Mouse (Mus musculus): ENCODE measurements at regions not wholly inside any gene's neighbourhood (a gene's known extent, or its start where the extent isn't known, plus 50 kb on each side); places are given as distances from the start of the nearest gene placed in this dataset.

- ATAC-seq (ENCODE audit: low FRiP score, low TSS enrichment): no peak
- 66% methylated on average over 5 of the region's 5 CpGs for WGBS
Measured at GRCm38 (mm10) chr1:169354021-169354420, 177.2 kb downstream of the Nuf2 start.

GRCm38 (mm10) chr1:169347692-169348091 is 183.6 kb downstream of the Nuf2 start:
- H3K27me3 ChIP-seq (ENCODE audit: control insufficient read depth, insufficient read depth, low read length): no peaks in the 10 kb centered on the region
- H3K27ac ChIP-seq (ENCODE audit: low read depth, low read length): peak overlapping the region; percentile 31; the same call in 1 of the 2 replicates
- peak; percentile 52; the same call in 1 of the 2 replicates for ATAC-seq (ENCODE audit: low FRiP score, low TSS enrichment)
- H3K4me2 ChIP-seq (replicated peaks; ENCODE audit: low read depth, low read length): no peak overlapping the region
- no peaks in the 10 kb centered on the region for H3K36me3 ChIP-seq (ENCODE audit: control insufficient read depth, insufficient read depth, low read length)
- peaks cover 5% of the 10 kb centered on the region; the same call in 1 of the 2 replicates for H3K4me1 ChIP-seq (ENCODE audit: control insufficient read depth, insufficient read depth, low read length)
- H3K9me3 ChIP-seq (ENCODE audit: control insufficient read depth, low read length): no peaks in the 10 kb centered on the region
- H3K9ac ChIP-seq (ENCODE audit: low read depth, low read length): no peak overlapping the region
- 37% methylated on average over 2 of the region's 2 CpGs for WGBS
- no peak overlapping the region for H3K4me3 ChIP-seq (ENCODE audit: low read length)

More at GRCm38 (mm10) chr1:169354021-169354420, 177.2 kb downstream of the Nuf2 start:
- Histone ChIP-seq H3K4me3 (ENCODE audit: low read length) (no peak overlapping the region), H3K4me2 (replicated peaks; ENCODE audit: low read depth, low read length) (no peak overlapping the region), H3K36me3 (ENCODE audit: control insufficient read depth, insufficient read depth, low read length) (no peaks in the 10 kb centered on the region), H3K4me1 (ENCODE audit: control insufficient read depth, insufficient read depth, low read length) (no peaks in the 10 kb centered on the region), H3K9ac (ENCODE audit: low read depth, low read length) (no peak overlapping the region), H3K27ac (ENCODE audit: low read depth, low read length) (no peak overlapping the region), H3K27me3 (ENCODE audit: control insufficient read depth, insufficient read depth, low read length) (no peaks in the 10 kb centered on the region), H3K9me3 (ENCODE audit: control insufficient read depth, low read length) (no peaks in the 10 kb centered on the region)

- H3K36me3 ChIP-seq (ENCODE audit: control insufficient read depth, insufficient read depth, low read length): no peaks in the 10 kb centered on the region
- 88% methylated on average over 1 of the region's 1 CpGs for WGBS
- ATAC-seq (ENCODE audit: low FRiP score, low TSS enrichment): no peak
- H3K27ac ChIP-seq (ENCODE audit: low read depth, low read length): peak overlapping the region; percentile 31; the same call in 1 of the 2 replicates
- peaks cover 5% of the 10 kb centered on the region; the same call in 1 of the 2 replicates for H3K4me1 ChIP-seq (ENCODE audit: control insufficient read depth, insufficient read depth, low read length)
- no peak overlapping the region for H3K4me2 ChIP-seq (replicated peaks; ENCODE audit: low read depth, low read length)
- no peaks in the 10 kb centered on the region for H3K27me3 ChIP-seq (ENCODE audit: control insufficient read depth, insufficient read depth, low read length)
- no peak overlapping the region for H3K9ac ChIP-seq (ENCODE audit: low read depth, low read length)
- H3K9me3 ChIP-seq (ENCODE audit: control insufficient read depth, low read length): no peaks in the 10 kb centered on the region
- no peak overlapping the region for H3K4me3 ChIP-seq (ENCODE audit: low read length)
Measured at GRCm38 (mm10) chr1:169346876-169347275, 184.4 kb downstream of the Nuf2 start.

GRCm38 (mm10) chr1:169341131-169341530 is 190.1 kb downstream of the Nuf2 start:
- no peaks in the 10 kb centered on the region for H3K9me3 ChIP-seq (ENCODE audit: control insufficient read depth, low read length)
- no peaks in the 10 kb centered on the region for H3K27me3 ChIP-seq (ENCODE audit: control insufficient read depth, insufficient read depth, low read length)
- H3K27ac ChIP-seq (ENCODE audit: low read depth, low read length): no peak overlapping the region
- H3K4me1 ChIP-seq (ENCODE audit: control insufficient read depth, insufficient read depth, low read length): peaks cover 5% of the 10 kb centered on the region; the same call in 1 of the 2 replicates
- 79% methylated on average over 1 of the region's 1 CpGs for WGBS
- no peak for ATAC-seq (ENCODE audit: low FRiP score, low TSS enrichment)
- no peak overlapping the region for H3K4me2 ChIP-seq (replicated peaks; ENCODE audit: low read depth, low read length)
- H3K36me3 ChIP-seq (ENCODE audit: control insufficient read depth, insufficient read depth, low read length): no peaks in the 10 kb centered on the region
- H3K9ac ChIP-seq (ENCODE audit: low read depth, low read length): no peak overlapping the region
- H3K4me3 ChIP-seq (ENCODE audit: low read length): no peak overlapping the region

- no peak overlapping the region for H3K27ac ChIP-seq (ENCODE audit: low read depth, low read length)
- WGBS: 71% methylated on average over 4 of the region's 4 CpGs
Measured at GRCm38 (mm10) chr1:169338461-169338860, 192.8 kb downstream of the Nuf2 start.

GRCm38 (mm10) chr1:169332165-169332564 is 199.1 kb downstream of the Nuf2 start:
- Histone ChIP-seq H3K4me3 (ENCODE audit: low read length) (no peak overlapping the region), H3K4me1 (ENCODE audit: control insufficient read depth, insufficient read depth, low read length) (no peaks in the 10 kb centered on the region), H3K27me3 (ENCODE audit: control insufficient read depth, insufficient read depth, low read length) (no peaks in the 10 kb centered on the region), H3K27ac (ENCODE audit: low read depth, low read length) (no peak overlapping the region), H3K36me3 (ENCODE audit: control insufficient read depth, insufficient read depth, low read length) (no peaks in the 10 kb centered on the region), H3K4me2 (replicated peaks; ENCODE audit: low read depth, low read length) (no peak overlapping the region), H3K9ac (ENCODE audit: low read depth, low read length) (no peak overlapping the region), H3K9me3 (ENCODE audit: control insufficient read depth, low read length) (no peaks in the 10 kb centered on the region)
- no peak for ATAC-seq (ENCODE audit: low FRiP score, low TSS enrichment)
- 86% methylated on average over 5 of the region's 5 CpGs for WGBS

More at GRCm38 (mm10) chr1:169338461-169338860, 192.8 kb downstream of the Nuf2 start:
- Histone ChIP-seq H3K9me3 (ENCODE audit: control insufficient read depth, low read length) (no peaks in the 10 kb centered on the region), H3K27me3 (ENCODE audit: control insufficient read depth, insufficient read depth, low read length) (no peaks in the 10 kb centered on the region), H3K4me3 (ENCODE audit: low read length) (no peak overlapping the region), H3K36me3 (ENCODE audit: control insufficient read depth, insufficient read depth, low read length) (no peaks in the 10 kb centered on the region), H3K4me1 (ENCODE audit: control insufficient read depth, insufficient read depth, low read length) (no peaks in the 10 kb centered on the region), H3K4me2 (replicated peaks; ENCODE audit: low read depth, low read length) (no peak overlapping the region), H3K9ac (ENCODE audit: low read depth, low read length) (no peak overlapping the region)
- ATAC-seq (ENCODE audit: low FRiP score, low TSS enrichment): no peak

- Histone ChIP-seq H3K4me3 (ENCODE audit: low read length) (no peak overlapping the region), H3K9me3 (ENCODE audit: control insufficient read depth, low read length) (no peaks in the 10 kb centered on the region), H3K4me1 (ENCODE audit: control insufficient read depth, insufficient read depth, low read length) (no peaks in the 10 kb centered on the region), H3K9ac (ENCODE audit: low read depth, low read length) (no peak overlapping the region), H3K36me3 (ENCODE audit: control insufficient read depth, insufficient read depth, low read length) (no peaks in the 10 kb centered on the region), H3K4me2 (replicated peaks; ENCODE audit: low read depth, low read length) (no peak overlapping the region), H3K27me3 (ENCODE audit: control insufficient read depth, insufficient read depth, low read length) (no peaks in the 10 kb centered on the region), H3K27ac (ENCODE audit: low read depth, low read length) (no peak overlapping the region)
- no peak for ATAC-seq (ENCODE audit: low FRiP score, low TSS enrichment)
- WGBS: 77% methylated on average over 8 of the region's 8 CpGs
Measured at GRCm38 (mm10) chr1:169313241-169313640, 218.0 kb downstream of the Nuf2 start.

- 95% methylated on average over 5 of the region's 5 CpGs for WGBS
- Histone ChIP-seq H3K27me3 (ENCODE audit: control insufficient read depth, insufficient read depth, low read length) (no peaks in the 10 kb centered on the region), H3K4me2 (replicated peaks; ENCODE audit: low read depth, low read length) (no peak overlapping the region), H3K4me3 (ENCODE audit: low read length) (no peak overlapping the region), H3K9me3 (ENCODE audit: control insufficient read depth, low read length) (no peaks in the 10 kb centered on the region), H3K9ac (ENCODE audit: low read depth, low read length) (no peak overlapping the region), H3K4me1 (ENCODE audit: control insufficient read depth, insufficient read depth, low read length) (no peaks in the 10 kb centered on the region), H3K27ac (ENCODE audit: low read depth, low read length) (no peak overlapping the region), H3K36me3 (ENCODE audit: control insufficient read depth, insufficient read depth, low read length) (no peaks in the 10 kb centered on the region)
- ATAC-seq (ENCODE audit: low FRiP score, low TSS enrichment): no peak
Measured at GRCm38 (mm10) chr1:169283440-169283839, 247.8 kb downstream of the Nuf2 start.

GRCm38 (mm10) chr1:169270750-169271149 is 260.5 kb downstream of the Nuf2 start:
- no peak overlapping the region for H3K27ac ChIP-seq (ENCODE audit: low read depth, low read length)
- no peak for ATAC-seq (ENCODE audit: low FRiP score, low TSS enrichment)
- no peak overlapping the region for H3K9ac ChIP-seq (ENCODE audit: low read depth, low read length)
- H3K4me2 ChIP-seq (replicated peaks; ENCODE audit: low read depth, low read length): no peak overlapping the region
- WGBS: 52% methylated on average over 4 of the region's 4 CpGs
- H3K4me3 ChIP-seq (ENCODE audit: low read length): no peak overlapping the region
- no peaks in the 10 kb centered on the region for H3K4me1 ChIP-seq (ENCODE audit: control insufficient read depth, insufficient read depth, low read length)
- no peaks in the 10 kb centered on the region for H3K36me3 ChIP-seq (ENCODE audit: control insufficient read depth, insufficient read depth, low read length)
- no peaks in the 10 kb centered on the region for H3K9me3 ChIP-seq (ENCODE audit: control insufficient read depth, low read length)
- no peaks in the 10 kb centered on the region for H3K27me3 ChIP-seq (ENCODE audit: control insufficient read depth, insufficient read depth, low read length)
